Mouse (Mus musculus): ENCODE measurements around the gene Os9. TPM values are rescaled to one million over a fixed set of nuclear protein-coding genes. Genes with fewer than 3 reads are reported as not detected.
A peak's percentile ranks its signal among the peaks of the same experiment; 100 is the strongest.

Os9 gene
- polyA plus RNA-seq, 1 experiment from 2014 or later: 47.5 TPM

GRCm38 (mm10) chr10:127083915-127084306 lies 37.0 kb downstream of the Os9 start:
- H3K4me3 ChIP-seq (ENCODE audit: low read length): no peak overlapping the region
- no peak overlapping the region for H3K4me2 ChIP-seq (replicated peaks; ENCODE audit: low read depth, low read length)
- 46% methylated on average over 5 of the region's 5 CpGs for WGBS
- peaks cover 24% of the 10 kb centered on the region for H3K4me1 ChIP-seq (ENCODE audit: control insufficient read depth, insufficient read depth, low read length)
- H3K9me3 ChIP-seq (ENCODE audit: control insufficient read depth, low read length): no peaks in the 10 kb centered on the region
- H3K9ac ChIP-seq (ENCODE audit: low read depth, low read length): no peak overlapping the region
- no peaks in the 10 kb centered on the region for H3K36me3 ChIP-seq (ENCODE audit: control insufficient read depth, insufficient read depth, low read length)
- peaks cover 51% of the 10 kb centered on the region for H3K27me3 ChIP-seq (ENCODE audit: control insufficient read depth, insufficient read depth, low read length)
- ATAC-seq (ENCODE audit: low FRiP score, low TSS enrichment): no peak
- H3K27ac ChIP-seq (ENCODE audit: low read depth, low read length): no peak overlapping the region

- Histone ChIP-seq H3K9me3 (ENCODE audit: control insufficient read depth, low read length) (no peaks in the 10 kb centered on the region), H3K4me3 (ENCODE audit: low read length) (no peak overlapping the region), H3K27me3 (ENCODE audit: control insufficient read depth, insufficient read depth, low read length) (peaks cover 55% of the 10 kb centered on the region), H3K27ac (ENCODE audit: low read depth, low read length) (no peak overlapping the region), H3K4me1 (ENCODE audit: control insufficient read depth, insufficient read depth, low read length) (peaks cover 25% of the 10 kb centered on the region), H3K36me3 (ENCODE audit: control insufficient read depth, insufficient read depth, low read length) (no peaks in the 10 kb centered on the region), H3K9ac (ENCODE audit: low read depth, low read length) (no peak overlapping the region), H3K4me2 (replicated peaks; ENCODE audit: low read depth, low read length) (no peak overlapping the region)
- no peak for ATAC-seq (ENCODE audit: low FRiP score, low TSS enrichment)
- WGBS: 26% methylated on average over 8 of the region's 8 CpGs
Measured at GRCm38 (mm10) chr10:127083292-127083914, 37.5 kb downstream of the Os9 start.

- 28% methylated on average over 8 of the region's 8 CpGs for WGBS
- H3K27me3 ChIP-seq (ENCODE audit: control insufficient read depth, insufficient read depth, low read length): peaks cover 63% of the 10 kb centered on the region
- peaks cover 28% of the 10 kb centered on the region for H3K4me1 ChIP-seq (ENCODE audit: control insufficient read depth, insufficient read depth, low read length)
- H3K9ac ChIP-seq (ENCODE audit: low read depth, low read length): no peak overlapping the region; the same call in 1 of the 2 replicates
- H3K27ac ChIP-seq (ENCODE audit: low read depth, low read length): no peak overlapping the region
- no peak overlapping the region for H3K4me2 ChIP-seq (replicated peaks; ENCODE audit: low read depth, low read length)
- H3K4me3 ChIP-seq (ENCODE audit: low read length): peak overlapping the region; percentile 29
- H3K36me3 ChIP-seq (ENCODE audit: control insufficient read depth, insufficient read depth, low read length): no peaks in the 10 kb centered on the region
- H3K9me3 ChIP-seq (ENCODE audit: control insufficient read depth, low read length): no peaks in the 10 kb centered on the region
- no peak for ATAC-seq (ENCODE audit: low FRiP score, low TSS enrichment)
Measured at GRCm38 (mm10) chr10:127081996-127082620, 38.8 kb downstream of the Os9 start.

GRCm38 (mm10) chr10:127080901-127081780 lies 39.8 kb downstream of the Os9 start:
- H3K4me1 ChIP-seq (ENCODE audit: control insufficient read depth, insufficient read depth, low read length): peaks cover 28% of the 10 kb centered on the region
- H3K27ac ChIP-seq (ENCODE audit: low read depth, low read length): no peak overlapping the region
- peak overlapping the region; percentile 29 for H3K4me3 ChIP-seq (ENCODE audit: low read length)
- H3K9ac ChIP-seq (ENCODE audit: low read depth, low read length): 0 out of 2 replicates have a peak overlapping the region, but pooled peaks have one; percentile 13
- H3K9me3 ChIP-seq (ENCODE audit: control insufficient read depth, low read length): no peaks in the 10 kb centered on the region
- peaks cover 72% of the 10 kb centered on the region for H3K27me3 ChIP-seq (ENCODE audit: control insufficient read depth, insufficient read depth, low read length)
- H3K4me2 ChIP-seq (replicated peaks; ENCODE audit: low read depth, low read length): peak overlapping the region; percentile 48
- 2% methylated on average over 48 of the region's 48 CpGs for WGBS
- no peaks in the 10 kb centered on the region for H3K36me3 ChIP-seq (ENCODE audit: control insufficient read depth, insufficient read depth, low read length)
- no peak for ATAC-seq (ENCODE audit: low FRiP score, low TSS enrichment)

GRCm38 (mm10) chr10:127079665-127080391 lies 41.1 kb downstream of the Os9 start:
- H3K27ac ChIP-seq (ENCODE audit: low read depth, low read length): no peak overlapping the region
- peaks cover 28% of the 10 kb centered on the region for H3K4me1 ChIP-seq (ENCODE audit: control insufficient read depth, insufficient read depth, low read length)
- H3K27me3 ChIP-seq (ENCODE audit: control insufficient read depth, insufficient read depth, low read length): peaks cover 76% of the 10 kb centered on the region
- H3K36me3 ChIP-seq (ENCODE audit: control insufficient read depth, insufficient read depth, low read length): no peaks in the 10 kb centered on the region
- 2% methylated on average over 58 of the region's 70 CpGs for WGBS
- peak overlapping the region; percentile 51 for H3K4me3 ChIP-seq (ENCODE audit: low read length)
- ATAC-seq (ENCODE audit: low FRiP score, low TSS enrichment): 0 out of 2 replicates have a peak, but pooled peaks have one; percentile 10
- H3K9ac ChIP-seq (ENCODE audit: low read depth, low read length): peak overlapping the region; percentile 53
- no peaks in the 10 kb centered on the region for H3K9me3 ChIP-seq (ENCODE audit: control insufficient read depth, low read length)
- peak overlapping the region; percentile 96 for H3K4me2 ChIP-seq (replicated peaks; ENCODE audit: low read depth, low read length)

- ATAC-seq (ENCODE audit: low FRiP score, low TSS enrichment): peak; percentile 38
Measured at GRCm38 (mm10) chr10:127078677-127079575, 42.0 kb downstream of the Os9 start.

GRCm38 (mm10) chr10:127078001-127078676 lies 42.8 kb downstream of the Os9 start:
- WGBS: 5% methylated on average over 11 of the region's 12 CpGs
- H3K9ac ChIP-seq (ENCODE audit: low read depth, low read length): no peak overlapping the region
- peaks cover 28% of the 10 kb centered on the region for H3K4me1 ChIP-seq (ENCODE audit: control insufficient read depth, insufficient read depth, low read length)
- ATAC-seq (ENCODE audit: low FRiP score, low TSS enrichment): peak; percentile 7; the same call in 1 of the 2 replicates
- H3K27ac ChIP-seq (ENCODE audit: low read depth, low read length): no peak overlapping the region
- H3K36me3 ChIP-seq (ENCODE audit: control insufficient read depth, insufficient read depth, low read length): no peaks in the 10 kb centered on the region
- peak overlapping the region; percentile 96 for H3K4me2 ChIP-seq (replicated peaks; ENCODE audit: low read depth, low read length)
- H3K27me3 ChIP-seq (ENCODE audit: control insufficient read depth, insufficient read depth, low read length): peaks cover 72% of the 10 kb centered on the region
- H3K4me3 ChIP-seq (ENCODE audit: low read length): peak overlapping the region; percentile 51
- no peaks in the 10 kb centered on the region for H3K9me3 ChIP-seq (ENCODE audit: control insufficient read depth, low read length)

More at GRCm38 (mm10) chr10:127078677-127079575, 42.0 kb downstream of the Os9 start:
- Histone ChIP-seq H3K27me3 (ENCODE audit: control insufficient read depth, insufficient read depth, low read length) (peaks cover 76% of the 10 kb centered on the region), H3K27ac (ENCODE audit: low read depth, low read length) (no peak overlapping the region), H3K9me3 (ENCODE audit: control insufficient read depth, low read length) (no peaks in the 10 kb centered on the region), H3K9ac (ENCODE audit: low read depth, low read length) (peak overlapping the region; percentile 53), H3K4me2 (replicated peaks; ENCODE audit: low read depth, low read length) (peak overlapping the region; percentile 96), H3K4me3 (ENCODE audit: low read length) (peak overlapping the region; percentile 51), H3K4me1 (ENCODE audit: control insufficient read depth, insufficient read depth, low read length) (peaks cover 28% of the 10 kb centered on the region), H3K36me3 (ENCODE audit: control insufficient read depth, insufficient read depth, low read length) (no peaks in the 10 kb centered on the region)
- WGBS: 1% methylated on average over 35 of the region's 49 CpGs

All from kidney, embryonic 14.5 days (tissue).